Mouse (Mus musculus): ENCODE measurements around the gene Fbxo34. TPM values are rescaled to one million over a fixed set of nuclear protein-coding genes. Genes with fewer than 3 reads are reported as not detected.

The Fbxo34 gene
- 10 to 100 TPM; 35.0 to 35.7 TPM for total RNA-seq (2023)

GRCm38 (mm10) chr14:47450121-47450520, at the start of gene Fbxo34:
Fbxo34 (plus strand) TSS chr14:47450421.

GRCm38 (mm10) chr14:47417775-47418665, 32.2 kb upstream of the Fbxo34 start, which contains the start of gene Dlgap5:
Dlgap5 (minus strand) TSS chr14:47418407.

GRCm38 (mm10) chr14:47570549-47570948, 120.3 kb downstream of the Fbxo34 start, which contains the start of gene Atg14:
Atg14 (minus strand) TSS chr14:47570649.

Other genes with a start within 250 kb of the Fbxo34 start
- gene Wdhd1, start 173.6 kb upstream of the Fbxo34 start, total RNA-seq (2023) = 10 to 100 TPM; 29.0 to 29.3 TPM
- gene Socs4, start 173.5 kb upstream of the Fbxo34 start, total RNA-seq (2023) = 10 to 100 TPM; 12.9 to 14.7 TPM
- 100 to 1,000 TPM in 1 of 2 experiments, 10 to 100 TPM in 1; 99.8 to 111 TPM for gene Mapk1ip1l, start 152.2 kb upstream of the Fbxo34 start, total RNA-seq (2023)
- gene Lgals3, start 82.7 kb upstream of the Fbxo34 start, total RNA-seq (2023) = 100 to 1,000 TPM; 473 to 600 TPM
- 10 to 100 TPM; 45.8 to 52.2 TPM for gene Dlgap5, start 32.0 kb upstream of the Fbxo34 start, total RNA-seq (2023)
- gene Atg14, start 120.2 kb downstream of the Fbxo34 start, total RNA-seq (2023) = 10 to 100 TPM; 10.2 to 15.2 TPM
- 10 to 100 TPM; 15.3 to 19.6 TPM for gene Ktn1, start 198.0 kb downstream of the Fbxo34 start, total RNA-seq (2023)